9 mouse cellular contexts compared by ENCODE assay signal in genomic region chr4:82916003-82916677, GRCm38 (mm10). TPM values are rescaled to one million over a fixed set of nuclear protein-coding genes. Genes with fewer than 3 reads are reported as not detected.
DNase-seq lines count a peak whose midpoint lies in the region; ATAC-seq lines count a peak whose summit lies in the region.
"Had no signal": no experiment of that assay in that cellular context is flagged by ENCODE, and none has a peak within 500 bp of the region (broad histone marks: within the 10 kb centered on the region; RNA-seq: fewer than 3 reads in every experiment).

No protein-coding gene starts in this region.

- H3K36me3 ChIP-seq in embryonic facial prominence, embryonic 13.5 days: peaks cover 35% of the 10 kb centered on the region
- peaks cover 11% of the 10 kb centered on the region for H3K36me3 ChIP-seq in heart, embryonic 13.5 days
- H3K36me3 ChIP-seq in midbrain, embryonic 10.5 days: peaks cover 3% of the 10 kb centered on the region; the same call in 1 of the 2 replicates
- peaks cover 33% of the 10 kb centered on the region for H3K36me3 ChIP-seq in kidney, embryonic 15.5 days

- H3K27ac ChIP-seq in embryonic facial prominence, embryonic 13.5 days: peak overlapping the region; percentile 39; the same call in 1 of the 2 replicates
- H3K27ac ChIP-seq in heart, embryonic 13.5 days (replicated peaks): peak overlapping the region; percentile 61
- H3K27ac ChIP-seq in midbrain, embryonic 10.5 days (replicated peaks): peak overlapping the region; percentile 72
- H3K27ac ChIP-seq in kidney, embryonic 15.5 days: no peak overlapping the region

- H3K9me3 ChIP-seq in embryonic facial prominence, embryonic 13.5 days: no peaks in the 10 kb centered on the region
- no peaks in the 10 kb centered on the region for H3K9me3 ChIP-seq in heart, embryonic 13.5 days
- H3K9me3 ChIP-seq in midbrain, embryonic 10.5 days (replicated peaks): no peaks in the 10 kb centered on the region
- no peaks in the 10 kb centered on the region for H3K9me3 ChIP-seq in kidney, embryonic 15.5 days (replicated peaks)

- no peak for ATAC-seq in embryonic facial prominence, embryonic 13.5 days (ENCODE audit: insufficient number of reproducible peaks, insufficient read depth, low FRiP score, low TSS enrichment, low read depth)
- no peak for ATAC-seq in heart, embryonic 13.5 days (ENCODE audit: extremely low read depth, insufficient number of reproducible peaks, low FRiP score, low TSS enrichment)
- ATAC-seq in kidney, embryonic 15.5 days (replicated peaks; ENCODE audit: low FRiP score): no peak
- ATAC-seq in inflammation-experienced regulatory T-cells, adult 6 months: no peak

- peaks cover 9% of the 10 kb centered on the region for H3K4me1 ChIP-seq in embryonic facial prominence, embryonic 13.5 days
- H3K4me1 ChIP-seq in heart, embryonic 13.5 days: peaks cover 11% of the 10 kb centered on the region
- peaks cover 15% of the 10 kb centered on the region for H3K4me1 ChIP-seq in midbrain, embryonic 10.5 days
- no peaks in the 10 kb centered on the region for H3K4me1 ChIP-seq in kidney, embryonic 15.5 days

- H3K9ac ChIP-seq in embryonic facial prominence, embryonic 13.5 days: no peak overlapping the region
- H3K9ac ChIP-seq in heart, embryonic 13.5 days: no peak overlapping the region
- H3K9ac ChIP-seq in kidney, embryonic 15.5 days: no peak overlapping the region

- no peak overlapping the region for H3K4me2 ChIP-seq in embryonic facial prominence, embryonic 13.5 days
- H3K4me2 ChIP-seq in heart, embryonic 13.5 days: peak overlapping the region; percentile 24; the same call in 1 of the 2 replicates
- no peak overlapping the region for H3K4me2 ChIP-seq in kidney, embryonic 15.5 days

- 58% methylated on average over 14 of the region's 14 CpGs for WGBS in embryonic facial prominence, embryonic 13.5 days
- WGBS in heart, embryonic 13.5 days: 50% methylated on average over 14 of the region's 14 CpGs
- WGBS in midbrain, embryonic 10.5 days: 59% methylated on average over 14 of the region's 14 CpGs
- 44% methylated on average over 14 of the region's 14 CpGs for WGBS in kidney, embryonic 15.5 days

- no peak overlapping the region for H3K4me3 ChIP-seq in embryonic facial prominence, embryonic 13.5 days
- no peak overlapping the region for H3K4me3 ChIP-seq in heart, embryonic 13.5 days
- H3K4me3 ChIP-seq in midbrain, embryonic 10.5 days: no peak overlapping the region
- no peak overlapping the region for H3K4me3 ChIP-seq in kidney, embryonic 15.5 days (replicated peaks)

- intact Hi-C loops in left cerebral cortex, postnatal 10 days (cut with DNase I): loop anchor here (5.0 kb wide), 1 partner anchor 59 kb away; the partner anchor contains the start of gene Zdhhc21

- DNase-seq in left cerebral cortex, postnatal 10 days (ENCODE audit: extremely low spot score in 1 of 2, low spot score in 2 of 2): peak; percentile 45 to 60
- no peak for DNase-seq in left cerebral cortex, adult 8-10 months (ENCODE audit: low spot score in 2 of 2)
- DNase-seq in midbrain, embryonic 10.5 days (ENCODE audit: low spot score): peak; percentile 18
- no peak for DNase-seq in thymus, adult 18-20 months
- DNase-seq: spleen, adult 18-20 months had no signal

- no peaks in the 10 kb centered on the region for H3K27me3 ChIP-seq in embryonic facial prominence, embryonic 13.5 days
- no peaks in the 10 kb centered on the region for H3K27me3 ChIP-seq in heart, embryonic 13.5 days (replicated peaks)
- no peaks in the 10 kb centered on the region for H3K27me3 ChIP-seq in midbrain, embryonic 10.5 days (ENCODE audit: low read depth, poor library complexity, severe bottlenecking)
- H3K27me3 ChIP-seq in kidney, embryonic 15.5 days: no peaks in the 10 kb centered on the region

RNA-seq across cellular contexts. Expression of gene Cer1, which starts 31.2 kb away (rescaled TPM):
- total RNA-seq in left cerebral cortex, postnatal 10 days (2021): under 1 TPM; 0.26 to 0.32 TPM
- total RNA-seq in left cerebral cortex, adult 8-10 months (2022): under 1 TPM in 3 of 4 experiments, not detected in 1; 0.28 to 0.89 (median 0.37) TPM
- 0.27 TPM in 1 of 2 replicates, not detected in the other for polyA plus RNA-seq in embryonic facial prominence, embryonic 13.5 days (2015; fragmentation: Nextera tagmentation; extraction: Ambion mirVana)
- 0.11 and 0.32 TPM in 2 replicates for polyA plus RNA-seq in heart, embryonic 13.5 days (2015; fragmentation: Nextera tagmentation; extraction: Ambion mirVana)
- polyA plus RNA-seq in midbrain, embryonic 10.5 days (2016; fragmentation: Nextera tagmentation; extraction: Ambion mirVana): not detected in 2 replicates
- polyA plus RNA-seq in kidney, embryonic 15.5 days (2015; fragmentation: Nextera tagmentation; extraction: Ambion mirVana): 0.09 TPM in 1 of 2 replicates, not detected in the other
- not detected for polyA plus RNA-seq in inflammation-experienced regulatory T-cells, adult 6 months (2017; shearing (Covaris generic))

RNA-seq across cellular contexts. Expression of gene Zdhhc21, which starts 56.4 kb away (rescaled TPM):
- 10 to 100 TPM; 57.9 to 62.8 TPM for total RNA-seq in left cerebral cortex, postnatal 10 days (2021)
- 10 to 100 TPM; 49.9 to 65.6 (median 58.2) TPM for total RNA-seq in left cerebral cortex, adult 8-10 months (2022)
- 12.7 and 13.1 TPM in 2 replicates for polyA plus RNA-seq in embryonic facial prominence, embryonic 13.5 days (2015; fragmentation: Nextera tagmentation; extraction: Ambion mirVana)
- polyA plus RNA-seq in heart, embryonic 13.5 days (2015; fragmentation: Nextera tagmentation; extraction: Ambion mirVana): 8.5 and 9.1 TPM in 2 replicates
- 12.7 and 14.2 TPM in 2 replicates for polyA plus RNA-seq in midbrain, embryonic 10.5 days (2016; fragmentation: Nextera tagmentation; extraction: Ambion mirVana)
- polyA plus RNA-seq in kidney, embryonic 15.5 days (2015; fragmentation: Nextera tagmentation; extraction: Ambion mirVana): 13.6 and 14.0 TPM in 2 replicates
- polyA plus RNA-seq in inflammation-experienced regulatory T-cells, adult 6 months (2017; shearing (Covaris generic)): 10 to 100 TPM; 11.5 to 23.0 (median 13.2) TPM

Comparison
In these comparisons a context has a peak if more than half of its experiments do, and no peak if none do; other contexts are left out.
1. DNase-seq: peak in left cerebral cortex, postnatal 10 days (2 of 2) and midbrain, embryonic 10.5 days (single experiment); none in left cerebral cortex, adult 8-10 months (0 of 2) and thymus, adult 18-20 months (0 of 2).